Mouse (Mus musculus): ENCODE measurements at regions not wholly inside any gene's neighbourhood (a gene's known extent, or its start where the extent isn't known, plus 50 kb on each side); places are given as distances from the start of the nearest gene placed in this dataset.
"Not testable (repeated sequence)": the region's sequence is repeated elsewhere in the genome, so short reads cannot be mapped to it uniquely, and the experiment has no call there.

DNA sequence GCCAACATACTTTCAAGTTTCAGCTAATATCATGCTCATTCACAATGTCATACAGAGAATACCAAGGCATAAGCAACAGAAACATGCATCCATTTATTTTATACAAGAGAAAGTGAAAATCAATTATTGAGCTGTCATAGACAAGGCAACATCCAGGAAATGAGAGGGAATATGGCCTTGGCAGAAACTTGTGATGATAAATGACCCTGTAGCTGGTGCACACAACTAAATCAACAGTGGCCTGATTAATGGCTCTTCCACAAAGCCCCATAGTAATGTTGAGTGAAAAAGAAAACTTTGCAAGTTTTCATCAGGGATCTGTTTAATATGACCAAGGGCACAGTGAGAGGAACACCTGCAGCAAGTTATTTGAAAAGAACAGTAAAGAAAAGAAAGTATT, 438.5 kb upstream of the Hsf2 start:
- ATAC-seq (ENCODE audit: low FRiP score): no peak
- no peak overlapping the region for H3K4me2 ChIP-seq

DNA sequence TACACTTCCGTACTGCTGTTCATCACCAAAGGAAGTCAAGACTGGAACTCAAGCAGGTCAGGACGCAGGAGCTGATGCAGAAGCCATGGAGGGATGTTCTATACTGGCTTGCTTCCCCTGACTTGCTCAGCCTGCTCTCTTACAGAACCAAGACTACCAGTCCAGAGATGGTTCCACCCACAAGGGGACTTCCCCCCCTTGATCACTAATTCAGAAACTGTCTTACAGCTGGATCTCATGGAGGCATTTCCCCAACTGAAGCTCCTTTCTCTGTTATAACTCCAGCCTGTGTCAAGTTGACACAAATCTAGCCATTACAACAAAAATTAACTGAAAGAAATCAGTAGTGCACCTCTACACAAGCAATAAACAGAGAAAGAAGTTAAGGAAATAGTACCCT, 432.8 kb upstream of the Hsf2 start:
- not testable (repeated sequence) for H3K27me3 ChIP-seq (replicated peaks); H3K4me2 ChIP-seq; H3K9ac ChIP-seq (replicated peaks); H3K4me3 ChIP-seq (replicated peaks); H3K36me3 ChIP-seq; H3K27ac ChIP-seq (replicated peaks); H3K4me1 ChIP-seq; H3K9me3 ChIP-seq (replicated peaks); ATAC-seq (ENCODE audit: low FRiP score)
- 93% methylated on average over 2 of the region's 2 CpGs for WGBS

More for the DNA sequence above, 438.5 kb upstream of the Hsf2 start:
- Histone ChIP-seq H3K9me3 (replicated peaks) (no peaks in the 10 kb centered on the region), H3K4me1 (no peaks in the 10 kb centered on the region), H3K27ac (replicated peaks) (no peak overlapping the region), H3K36me3 (no peaks in the 10 kb centered on the region), H3K4me3 (replicated peaks) (no peak overlapping the region), H3K9ac (replicated peaks) (no peak overlapping the region), H3K27me3 (replicated peaks) (no peaks in the 10 kb centered on the region)

DNA sequence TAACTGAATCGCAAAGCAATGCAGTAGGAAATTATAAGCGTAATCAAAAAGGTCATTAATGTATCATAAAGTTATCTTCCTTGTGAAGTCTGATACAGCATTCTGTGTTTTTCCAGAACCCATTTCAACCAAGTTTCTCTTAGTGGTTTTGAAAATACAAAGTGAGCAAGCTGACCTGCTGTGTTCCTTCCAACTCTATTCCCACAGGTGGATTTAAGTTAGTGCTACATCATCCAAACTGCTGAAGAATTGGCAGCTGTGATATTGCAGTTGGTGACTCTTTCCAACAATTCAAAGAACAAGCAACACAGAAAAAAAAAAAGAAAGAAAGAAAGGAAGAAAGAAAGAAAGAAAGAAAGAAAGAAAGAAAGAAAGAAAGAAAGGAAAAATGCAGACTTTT, 396.1 kb upstream of the Hsf2 start:
- WGBS: 98% methylated on average over 2 of the region's 2 CpGs
- H3K9ac ChIP-seq (replicated peaks): no peak overlapping the region
- H3K4me1 ChIP-seq: no peaks in the 10 kb centered on the region
- no peaks in the 10 kb centered on the region for H3K9me3 ChIP-seq (replicated peaks)
- no peaks in the 10 kb centered on the region for H3K36me3 ChIP-seq
- no peak for ATAC-seq (ENCODE audit: low FRiP score)
- H3K27ac ChIP-seq (replicated peaks): no peak overlapping the region
- no peak overlapping the region for H3K4me3 ChIP-seq (replicated peaks)
- H3K27me3 ChIP-seq (replicated peaks): no peaks in the 10 kb centered on the region
- no peak overlapping the region for H3K4me2 ChIP-seq

DNA sequence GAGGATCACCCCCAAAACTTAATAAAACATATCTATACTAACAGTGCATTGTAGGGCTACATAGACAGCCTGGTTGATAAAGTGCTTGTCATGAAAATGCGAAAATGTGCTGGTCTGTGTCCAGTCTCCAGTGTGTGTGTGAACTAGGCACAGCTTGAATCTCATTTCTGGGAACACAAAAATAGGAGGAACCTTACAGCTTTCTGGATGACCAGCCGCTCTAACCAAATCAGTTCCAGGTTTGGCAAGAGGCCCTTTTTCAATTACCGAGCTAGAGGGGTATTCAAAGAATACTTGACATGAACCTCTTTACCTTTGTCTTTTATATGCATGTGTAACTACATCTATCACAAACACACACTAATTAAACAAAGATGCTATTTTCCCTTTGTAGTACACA, 390.3 kb upstream of the Hsf2 start:
- Histone ChIP-seq H3K4me2 (no peak overlapping the region), H3K27ac (replicated peaks) (no peak overlapping the region), H3K9ac (replicated peaks) (no peak overlapping the region), H3K4me1 (no peaks in the 10 kb centered on the region), H3K36me3 (no peaks in the 10 kb centered on the region), H3K4me3 (replicated peaks) (no peak overlapping the region), H3K27me3 (replicated peaks) (no peaks in the 10 kb centered on the region), H3K9me3 (replicated peaks) (no peaks in the 10 kb centered on the region)
- WGBS: 88% methylated on average over 3 of the region's 3 CpGs
- no peak for ATAC-seq (ENCODE audit: low FRiP score)

DNA sequence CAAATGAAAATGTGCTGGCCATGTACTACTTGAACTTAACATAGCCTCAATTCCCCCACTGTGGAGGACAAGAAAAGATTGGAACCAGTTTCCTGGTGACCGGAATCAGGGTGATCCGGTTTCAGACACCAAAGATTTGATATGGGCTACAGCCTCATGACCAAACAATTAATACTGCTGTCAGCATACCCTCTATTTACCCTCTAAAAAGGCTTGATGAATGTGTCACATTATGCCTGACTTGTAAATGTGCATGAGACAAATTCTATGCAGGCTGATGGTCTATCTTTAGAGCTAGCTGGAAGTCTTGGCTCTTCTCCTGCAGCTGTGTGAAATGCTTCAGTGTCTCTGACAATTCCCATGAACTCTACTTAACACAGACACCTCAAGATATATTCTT, 372.8 kb upstream of the Hsf2 start:
- ATAC-seq (ENCODE audit: low FRiP score): no peak
- WGBS: 90% methylated on average over 2 of the region's 2 CpGs
- Histone ChIP-seq H3K4me3 (replicated peaks) (no peak overlapping the region), H3K27ac (replicated peaks) (no peak overlapping the region), H3K36me3 (no peaks in the 10 kb centered on the region), H3K9ac (replicated peaks) (no peak overlapping the region), H3K4me2 (no peak overlapping the region), H3K4me1 (no peaks in the 10 kb centered on the region), H3K9me3 (replicated peaks) (no peaks in the 10 kb centered on the region), H3K27me3 (replicated peaks) (no peaks in the 10 kb centered on the region)

DNA sequence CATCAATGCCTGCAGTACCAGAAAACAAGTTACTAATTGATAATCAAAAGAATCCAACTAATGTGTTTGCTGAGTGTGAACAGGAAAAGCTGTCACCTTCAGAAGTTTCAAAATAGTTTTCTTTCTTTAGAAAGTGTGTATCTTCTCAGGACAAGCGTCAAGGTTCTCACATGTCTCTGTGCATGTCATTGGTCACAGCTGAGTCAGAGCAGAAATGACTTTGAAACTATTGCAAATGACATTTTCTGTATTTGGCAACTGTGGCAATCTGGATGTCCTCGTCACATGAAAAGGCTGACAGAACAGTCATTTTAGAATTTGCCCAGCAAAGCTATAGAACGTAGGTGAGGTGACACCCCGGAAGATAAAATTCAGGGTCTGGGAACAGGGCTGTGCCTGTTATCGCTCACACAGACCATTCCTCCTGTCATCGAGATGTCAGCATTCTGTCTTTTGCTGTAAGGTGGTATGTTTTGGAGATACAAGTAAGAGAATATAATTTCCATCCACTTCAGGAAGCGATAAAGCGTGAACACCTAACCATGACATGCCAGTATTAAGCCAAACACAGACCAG, 371.4 kb upstream of the Hsf2 start:
- H3K27ac ChIP-seq (replicated peaks): no peak overlapping the region
- H3K9ac ChIP-seq (replicated peaks): no peak overlapping the region
- no peak overlapping the region for H3K4me3 ChIP-seq (replicated peaks)
- H3K27me3 ChIP-seq (replicated peaks): no peaks in the 10 kb centered on the region
- no peaks in the 10 kb centered on the region for H3K9me3 ChIP-seq (replicated peaks)
- no peaks in the 10 kb centered on the region for H3K4me1 ChIP-seq
- 96% methylated on average over 8 of the region's 8 CpGs for WGBS
- no peak overlapping the region for H3K4me2 ChIP-seq
- ATAC-seq (ENCODE audit: low FRiP score): no peak
- H3K36me3 ChIP-seq: no peaks in the 10 kb centered on the region

DNA sequence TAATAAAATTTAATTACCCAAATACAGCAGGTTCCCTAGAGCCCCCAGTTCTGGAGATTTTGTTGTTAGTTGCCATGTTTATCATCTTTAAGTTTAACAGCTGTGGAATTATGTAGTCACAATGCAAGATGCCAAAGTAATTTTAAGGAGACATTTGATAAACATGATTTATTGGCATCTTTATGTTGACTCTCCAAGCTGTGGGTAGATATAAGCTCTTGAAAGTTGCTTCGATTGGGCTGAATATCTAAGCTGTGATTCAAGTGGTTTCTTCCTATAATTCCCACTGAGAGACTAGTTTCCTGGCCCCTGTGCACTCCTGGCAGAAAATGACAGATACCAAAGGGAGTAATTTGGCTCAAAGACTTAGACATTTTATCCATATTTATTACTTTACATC, 364.7 kb upstream of the Hsf2 start:
- 78% methylated on average over 1 of the region's 1 CpGs for WGBS
- H3K4me3 ChIP-seq (replicated peaks): no peak overlapping the region
- H3K4me2 ChIP-seq: no peak overlapping the region
- H3K27me3 ChIP-seq (replicated peaks): no peaks in the 10 kb centered on the region
- H3K36me3 ChIP-seq: no peaks in the 10 kb centered on the region
- H3K9ac ChIP-seq (replicated peaks): no peak overlapping the region
- H3K27ac ChIP-seq (replicated peaks): no peak overlapping the region
- no peak for ATAC-seq (ENCODE audit: low FRiP score)
- no peaks in the 10 kb centered on the region for H3K9me3 ChIP-seq (replicated peaks)
- H3K4me1 ChIP-seq: no peaks in the 10 kb centered on the region

DNA sequence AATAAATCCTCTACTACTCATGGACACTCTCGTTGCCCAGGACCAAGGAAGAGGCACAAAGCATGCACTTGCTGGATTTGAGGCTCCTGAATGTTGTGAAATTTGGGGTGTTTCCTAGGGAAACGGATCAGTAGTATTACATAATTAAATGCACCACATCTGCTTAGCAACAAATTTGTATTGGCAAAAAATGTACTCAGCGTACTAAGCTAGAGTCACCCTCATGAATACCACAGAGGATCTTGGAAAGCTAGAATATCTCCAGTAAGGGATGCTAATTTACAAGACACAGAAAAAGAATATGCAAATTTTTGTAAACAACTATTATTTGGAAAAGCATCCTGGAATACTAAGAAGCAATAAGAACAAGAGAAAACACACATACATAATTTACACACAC, 359.0 kb upstream of the Hsf2 start:
- Histone ChIP-seq H3K4me1 (no peaks in the 10 kb centered on the region), H3K4me3 (replicated peaks) (no peak overlapping the region), H3K27me3 (replicated peaks) (no peaks in the 10 kb centered on the region), H3K27ac (replicated peaks) (no peak overlapping the region), H3K4me2 (no peak overlapping the region), H3K9ac (replicated peaks) (no peak overlapping the region), H3K36me3 (no peaks in the 10 kb centered on the region), H3K9me3 (replicated peaks) (no peaks in the 10 kb centered on the region)
- ATAC-seq (ENCODE audit: low FRiP score): no peak
- 75% methylated on average over 3 of the region's 3 CpGs for WGBS

DNA sequence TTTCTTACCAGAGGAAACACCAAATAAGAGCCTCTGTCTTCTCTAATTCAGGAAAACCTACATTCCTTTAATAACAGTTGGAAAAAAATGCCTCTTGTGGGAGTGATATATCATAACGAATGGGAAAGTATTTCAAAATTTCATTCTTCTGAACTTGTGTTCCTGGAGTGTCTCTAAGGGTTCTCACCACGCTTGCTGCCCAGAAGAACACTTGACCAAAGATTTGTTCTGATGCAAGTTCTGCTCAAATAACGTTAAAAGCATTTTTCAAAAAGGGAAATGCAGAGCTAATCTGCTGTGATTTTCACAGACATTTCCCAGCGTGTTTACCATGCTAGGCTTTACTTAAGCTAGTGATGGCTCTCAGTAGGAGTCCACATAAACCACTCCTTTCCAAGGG, 329.8 kb upstream of the Hsf2 start:
- no peak for ATAC-seq (ENCODE audit: low FRiP score)
- Histone ChIP-seq H3K4me1 (no peaks in the 10 kb centered on the region), H3K4me2 (no peak overlapping the region), H3K9ac (replicated peaks) (no peak overlapping the region), H3K36me3 (no peaks in the 10 kb centered on the region), H3K27me3 (replicated peaks) (no peaks in the 10 kb centered on the region), H3K4me3 (replicated peaks) (no peak overlapping the region), H3K9me3 (replicated peaks) (no peaks in the 10 kb centered on the region), H3K27ac (replicated peaks) (no peak overlapping the region)
- WGBS: 82% methylated on average over 4 of the region's 4 CpGs

DNA sequence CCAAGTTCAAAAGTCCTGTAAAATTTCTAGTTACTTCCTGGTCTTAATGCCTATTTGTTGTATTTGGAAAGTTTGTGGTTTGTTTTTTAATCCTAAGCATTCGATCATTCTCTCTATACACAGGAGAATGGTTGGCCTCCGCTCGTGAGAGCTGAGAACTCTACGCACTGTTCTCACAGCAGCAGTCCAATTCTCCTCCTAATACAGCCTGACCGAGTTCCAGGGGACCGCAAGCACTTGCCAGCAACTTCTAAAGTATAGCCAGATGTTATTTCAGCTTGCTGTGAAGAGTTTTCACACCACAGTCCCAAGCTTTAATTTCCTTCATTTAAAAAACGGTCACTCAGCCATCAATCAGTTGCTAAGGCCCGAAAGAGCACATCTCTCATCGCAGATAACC, 329.3 kb upstream of the Hsf2 start:
- no peak for ATAC-seq (ENCODE audit: low FRiP score)
- H3K4me1 ChIP-seq: no peaks in the 10 kb centered on the region
- no peak overlapping the region for H3K27ac ChIP-seq (replicated peaks)
- H3K4me2 ChIP-seq: no peak overlapping the region
- H3K4me3 ChIP-seq (replicated peaks): no peak overlapping the region
- H3K36me3 ChIP-seq: no peaks in the 10 kb centered on the region
- no peak overlapping the region for H3K9ac ChIP-seq (replicated peaks)
- no peaks in the 10 kb centered on the region for H3K27me3 ChIP-seq (replicated peaks)
- H3K9me3 ChIP-seq (replicated peaks): no peaks in the 10 kb centered on the region
- WGBS: 79% methylated on average over 9 of the region's 9 CpGs

DNA sequence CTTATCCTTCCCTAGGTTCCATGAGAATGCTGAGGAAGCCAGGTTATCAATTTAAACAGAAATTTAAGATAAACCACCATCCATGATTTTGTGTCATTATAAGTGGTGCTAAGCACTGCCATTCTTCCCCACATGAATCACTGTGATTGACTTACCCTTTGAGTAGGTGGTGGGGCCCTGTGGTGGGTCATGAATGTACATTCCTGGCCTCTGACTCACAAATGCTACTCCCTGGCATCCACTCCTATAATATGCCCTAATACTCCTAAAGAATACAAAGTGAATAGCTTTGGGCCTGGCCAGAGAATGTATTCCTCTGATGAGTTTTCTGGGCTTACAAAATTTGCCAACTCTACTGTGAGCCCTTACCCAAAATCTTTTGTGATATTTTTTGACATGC, 325.6 kb upstream of the Hsf2 start:
- H3K36me3 ChIP-seq: no peaks in the 10 kb centered on the region

DNA sequence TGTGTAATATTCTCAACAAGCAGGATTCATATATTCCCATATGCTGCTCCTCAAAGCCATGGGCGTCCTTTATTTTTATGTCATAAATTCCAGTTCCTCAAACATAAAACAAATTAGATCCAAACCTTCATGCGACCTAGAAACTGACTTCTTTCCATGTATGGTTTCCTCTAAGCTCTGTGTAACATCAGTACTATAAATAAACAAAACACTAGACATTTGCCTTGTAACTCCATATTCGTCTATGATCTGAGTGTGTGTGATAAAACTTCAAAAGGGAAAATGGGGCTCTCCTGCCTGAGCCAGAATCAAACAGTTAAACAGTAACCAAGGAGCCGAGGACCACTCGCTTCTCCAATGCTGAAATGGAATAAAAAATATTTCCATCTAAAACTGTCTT, 322.8 kb upstream of the Hsf2 start:
- no peaks in the 10 kb centered on the region for H3K4me1 ChIP-seq
- H3K27ac ChIP-seq (replicated peaks): no peak overlapping the region
- H3K27me3 ChIP-seq (replicated peaks): no peaks in the 10 kb centered on the region
- no peak for ATAC-seq (ENCODE audit: low FRiP score)
- H3K4me3 ChIP-seq (replicated peaks): no peak overlapping the region
- no peaks in the 10 kb centered on the region for H3K9me3 ChIP-seq (replicated peaks)
- WGBS: 83% methylated on average over 5 of the region's 5 CpGs
- H3K9ac ChIP-seq (replicated peaks): no peak overlapping the region
- no peak overlapping the region for H3K4me2 ChIP-seq
- H3K36me3 ChIP-seq: no peaks in the 10 kb centered on the region

More for the DNA sequence above, 325.6 kb upstream of the Hsf2 start:
- no peak for ATAC-seq (ENCODE audit: low FRiP score)
- no peaks in the 10 kb centered on the region for H3K9me3 ChIP-seq (replicated peaks)
- no peaks in the 10 kb centered on the region for H3K4me1 ChIP-seq
- H3K4me3 ChIP-seq (replicated peaks): no peak overlapping the region
- no peak overlapping the region for H3K9ac ChIP-seq (replicated peaks)
- H3K27me3 ChIP-seq (replicated peaks): no peaks in the 10 kb centered on the region
- H3K27ac ChIP-seq (replicated peaks): no peak overlapping the region
- no peak overlapping the region for H3K4me2 ChIP-seq

DNA sequence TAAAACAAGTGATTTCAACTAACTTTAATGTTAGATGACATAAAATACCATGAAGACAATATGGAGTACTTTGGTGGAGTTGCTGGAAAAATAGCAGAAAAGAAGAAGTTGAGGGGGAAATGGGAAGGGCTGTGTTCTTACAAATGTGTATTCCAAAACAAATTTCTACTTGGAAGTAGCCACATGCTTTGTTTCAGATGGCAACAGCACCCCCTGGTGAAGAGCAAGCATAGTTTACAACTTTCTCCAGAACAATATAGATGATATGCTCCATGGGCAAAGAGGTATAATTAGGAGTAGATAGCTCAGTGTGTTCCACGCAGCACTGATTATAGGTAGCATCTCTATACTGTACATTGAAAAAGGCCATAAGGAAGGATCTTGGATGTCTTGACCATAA, 302.6 kb upstream of the Hsf2 start:
- Histone ChIP-seq H3K9me3 (replicated peaks) (no peaks in the 10 kb centered on the region), H3K27ac (replicated peaks) (no peak overlapping the region), H3K9ac (replicated peaks) (no peak overlapping the region), H3K4me2 (no peak overlapping the region), H3K27me3 (replicated peaks) (no peaks in the 10 kb centered on the region), H3K4me3 (replicated peaks) (no peak overlapping the region), H3K4me1 (no peaks in the 10 kb centered on the region), H3K36me3 (no peaks in the 10 kb centered on the region)
- ATAC-seq (ENCODE audit: low FRiP score): no peak
- 68% methylated on average over 1 of the region's 1 CpGs for WGBS

Data from neural tube, embryonic 15.5 days (tissue).